Mouse (Mus musculus): ENCODE measurements around the gene Midn.

The Midn gene

DNA sequence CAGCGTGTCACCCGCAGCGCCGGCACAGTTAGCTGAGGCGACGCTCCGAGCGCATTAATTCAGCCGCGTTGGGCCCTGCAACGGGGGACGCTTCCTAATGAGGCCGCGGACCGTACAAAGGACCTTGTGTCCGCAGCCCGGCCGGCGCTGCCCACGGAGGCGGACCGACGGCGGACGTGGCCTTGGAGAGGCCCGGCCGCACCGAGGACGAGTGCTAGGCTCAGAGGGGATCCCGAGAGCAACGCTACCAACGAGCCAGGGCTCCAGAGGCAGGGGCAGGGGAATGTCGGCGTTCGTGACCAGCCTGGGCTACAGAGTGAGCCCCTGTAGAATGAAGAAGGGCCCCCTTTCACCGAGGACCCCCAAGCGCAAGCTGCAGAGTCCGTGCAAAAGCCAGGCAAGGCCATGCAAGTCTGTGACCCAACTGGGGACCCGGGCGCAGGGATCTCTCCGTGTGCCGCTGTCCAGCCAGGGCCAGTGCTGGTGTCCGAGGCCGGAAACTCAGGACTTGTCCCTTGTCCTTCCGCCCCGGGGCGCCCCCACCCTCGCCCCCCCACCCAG lies 42.5 kb downstream of the Midn start:
- in situ Hi-C loops (cut with MseI, MboI): loop anchor here in 1 of 2 experiments (5.0 kb wide), 1 partner anchor 57 kb away; the partner anchor contains the start of gene Ndufs7

DNA sequence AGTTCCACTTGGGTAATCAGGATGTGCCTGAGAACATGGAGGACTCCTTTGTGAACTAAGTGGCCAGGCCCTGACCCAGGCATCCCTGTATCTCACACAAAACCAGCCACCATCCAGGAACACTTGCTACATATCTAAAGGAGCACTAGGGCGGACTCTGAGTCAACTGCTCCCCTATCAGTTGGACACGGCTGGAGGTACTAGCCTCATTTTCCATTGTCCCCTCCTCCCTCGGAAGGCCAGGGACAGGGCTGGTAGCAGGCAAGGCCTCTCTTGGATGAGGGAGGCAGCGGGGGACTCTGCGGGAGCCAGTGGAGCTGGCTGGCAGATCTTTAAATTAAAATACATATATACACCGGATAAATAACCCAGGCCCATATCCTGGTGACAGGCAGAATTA lies 45.9 kb downstream of the Midn start:
- in situ Hi-C loops (cut with MseI, MboI): loop anchor here in 1 of 2 experiments (5.0 kb wide), 1 partner anchor 53 kb away; the partner anchor contains the start of gene Ndufs7

DNA sequence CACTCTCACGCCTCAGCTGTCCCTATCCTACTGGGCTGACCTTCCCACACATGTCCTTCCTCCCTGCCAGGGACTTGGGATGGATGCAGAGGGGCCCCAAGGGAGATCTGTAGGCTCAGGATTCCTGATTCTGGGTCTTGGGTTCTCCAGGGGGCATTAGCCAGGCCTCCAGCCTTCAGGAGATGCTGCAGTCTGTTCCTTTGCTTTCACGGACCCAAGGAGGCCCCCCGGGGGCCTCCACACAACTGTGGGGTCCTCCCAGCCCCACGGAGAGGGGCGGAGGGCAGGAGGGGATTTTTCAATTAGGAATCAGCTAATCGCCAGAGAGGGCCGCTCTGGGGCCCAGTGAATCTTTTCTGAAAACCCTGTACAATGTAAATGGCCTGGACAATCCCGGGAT lies 46.4 kb downstream of the Midn start:
- in situ Hi-C loops (cut with MseI, MboI): loop anchor here in 1 of 2 experiments (5.0 kb wide), 1 partner anchor 53 kb away; the partner anchor contains the start of gene Ndufs7

DNA sequence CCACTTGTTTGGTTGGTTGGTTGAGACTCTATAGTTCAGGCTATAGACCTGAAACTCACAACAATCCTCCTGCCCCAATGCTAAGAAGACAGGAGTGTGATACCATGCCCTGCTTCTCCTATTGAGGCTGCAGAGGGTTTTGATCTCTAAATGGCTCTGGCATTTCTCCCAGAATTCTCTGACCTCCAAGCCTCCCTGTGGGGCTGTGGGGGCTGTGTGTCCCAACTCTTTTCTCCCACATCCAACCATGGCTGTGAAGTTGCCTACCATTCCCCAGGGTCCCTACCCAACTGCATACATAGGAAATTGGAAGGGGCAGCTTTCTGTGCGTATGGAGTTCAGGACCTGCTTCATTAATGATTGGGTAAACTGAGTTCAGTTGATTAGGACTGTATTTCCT lies 48.1 kb downstream of the Midn start:
- in situ Hi-C loops (cut with MseI, MboI): no loop called here

DNA sequence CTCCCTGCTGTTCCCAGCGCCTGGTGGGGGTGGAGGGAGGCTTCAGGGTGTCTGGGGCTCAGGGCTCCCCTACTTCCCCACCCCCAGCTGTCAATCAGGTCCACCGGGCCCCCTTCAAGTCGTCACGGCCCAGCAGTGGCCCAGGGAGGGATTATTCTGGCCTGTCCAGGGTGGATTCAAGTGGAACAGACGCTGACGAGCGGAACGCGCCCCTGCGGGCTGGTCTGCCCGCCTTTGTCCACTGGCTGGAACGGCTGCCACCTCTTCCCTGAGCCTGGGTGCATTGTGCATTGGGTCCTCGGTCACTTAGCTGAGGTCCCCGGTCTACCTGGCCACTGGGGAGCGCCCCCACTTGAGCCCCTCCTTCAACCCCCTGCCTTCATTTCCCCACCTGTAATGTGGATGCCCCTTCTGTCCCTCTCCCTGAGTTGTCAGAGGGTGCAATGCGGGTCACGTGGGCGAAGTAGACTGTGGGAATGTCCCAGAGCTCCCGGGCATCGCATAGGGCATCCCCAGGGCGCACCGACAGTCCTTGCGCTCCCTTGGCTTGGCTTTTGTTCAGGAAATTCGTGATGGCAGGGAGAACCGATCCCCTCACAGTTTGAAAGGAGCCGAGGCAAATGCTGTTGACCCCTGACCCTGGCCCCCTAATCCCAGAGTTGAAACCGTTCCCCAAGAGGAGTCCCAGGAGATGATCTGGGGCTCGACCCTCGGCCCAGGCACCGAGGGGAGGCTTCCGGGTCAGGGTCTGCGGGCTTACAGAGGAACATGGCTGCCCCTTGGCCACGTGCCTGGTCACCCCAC lies 48.9 kb downstream of the Midn start:
- in situ Hi-C loops (cut with MseI, MboI): no loop called here

DNA sequence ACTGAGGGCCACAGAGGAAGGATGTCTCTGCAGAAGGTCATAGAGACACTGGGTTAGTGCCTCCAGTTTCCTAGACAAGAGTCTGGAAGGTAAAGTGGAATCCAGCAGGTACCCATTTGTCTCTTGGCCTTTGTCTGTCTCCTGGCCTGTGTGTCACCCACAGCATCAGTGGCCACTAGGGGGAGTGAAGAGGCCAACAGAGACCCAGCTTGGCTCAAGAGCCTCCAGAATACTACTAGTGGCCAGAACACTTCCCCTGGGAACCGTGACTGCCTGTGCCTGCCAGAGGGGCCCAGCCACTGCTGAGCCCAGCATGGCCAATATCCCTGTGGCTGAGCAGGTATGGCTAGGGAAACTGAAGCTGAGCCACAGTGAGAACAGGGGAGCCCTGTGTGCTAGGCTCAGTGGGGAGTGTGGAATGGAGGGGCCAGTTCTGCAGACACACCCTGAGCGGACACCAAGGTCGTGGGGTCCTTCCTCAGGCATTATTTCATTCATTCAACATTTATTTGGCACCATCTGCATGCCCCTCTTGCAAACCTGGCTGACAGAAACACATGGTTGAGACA lies 51.5 kb downstream of the Midn start:
- in situ Hi-C loops (cut with MseI, MboI): loop anchor here in 1 of 2 experiments (5.0 kb wide), 1 partner anchor 43 kb away; no protein-coding TSS in a partner anchor

DNA sequence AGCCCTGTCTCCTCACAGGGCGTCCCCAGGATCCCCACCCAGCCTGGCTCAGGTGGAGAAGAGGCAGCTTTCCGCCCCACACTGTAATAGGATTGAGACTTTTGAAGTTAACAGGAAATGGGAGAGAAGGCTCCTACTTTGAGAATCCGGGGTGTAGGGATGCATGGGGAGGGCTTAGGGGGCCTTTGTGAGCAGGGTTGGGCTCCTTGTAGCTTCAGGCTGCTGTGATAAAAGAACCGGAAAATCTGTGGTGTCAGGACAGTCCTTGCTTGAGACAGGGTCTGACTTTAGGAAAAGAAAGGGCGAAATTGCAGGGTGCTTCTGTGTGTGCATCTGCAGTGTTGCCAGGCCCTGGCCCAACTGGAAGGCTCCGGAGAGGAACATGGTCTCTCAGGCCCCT lies 52.4 kb downstream of the Midn start:
- in situ Hi-C loops (cut with MseI, MboI): loop anchor here in 1 of 2 experiments (5.0 kb wide), 1 partner anchor 42 kb away; no protein-coding TSS in a partner anchor

DNA sequence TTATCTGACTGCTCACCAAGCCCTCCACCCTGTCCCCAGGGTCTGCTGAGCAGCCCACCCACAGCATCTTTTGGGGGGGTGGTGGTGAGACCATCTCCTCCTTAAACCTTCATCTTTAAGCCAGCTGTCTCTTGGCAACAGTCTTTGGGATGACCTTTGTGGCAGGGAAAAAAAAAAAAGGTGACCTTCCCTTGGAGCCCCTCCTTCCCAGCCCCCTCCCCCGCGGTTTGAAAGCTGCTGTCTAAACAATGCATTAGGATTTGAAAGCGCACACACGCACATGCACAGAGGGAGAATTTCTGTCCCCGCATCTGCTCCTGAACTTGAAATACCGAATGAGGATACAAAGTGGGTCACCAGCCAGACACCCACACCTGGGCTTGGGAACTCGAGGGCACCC lies 56.0 kb downstream of the Midn start:
- in situ Hi-C loops (cut with MseI, MboI): loop anchor here in 1 of 2 experiments (5.0 kb wide), 1 partner anchor 38 kb away; no protein-coding TSS in a partner anchor

DNA sequence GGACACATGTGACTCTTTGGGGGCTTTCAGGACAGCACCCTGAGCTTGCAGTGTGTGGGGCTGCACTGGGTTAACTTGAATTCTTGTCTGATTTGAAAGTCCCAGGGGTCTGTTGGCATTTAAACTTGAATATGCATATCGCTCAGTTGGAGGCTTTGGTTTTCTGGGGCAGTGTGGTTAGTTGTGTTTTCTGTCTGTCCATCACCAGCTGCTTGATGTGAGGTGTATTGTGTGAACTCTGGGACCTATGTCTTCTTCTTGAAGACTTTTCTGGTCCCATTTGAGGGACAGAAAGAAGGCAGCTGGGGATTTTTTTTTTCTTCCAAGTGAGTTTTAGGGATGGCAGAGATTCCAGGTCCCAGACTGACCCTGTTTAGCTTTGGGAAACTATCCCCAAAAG lies 59.1 kb downstream of the Midn start:
- in situ Hi-C loops (cut with MseI, MboI): no loop called here

DNA sequence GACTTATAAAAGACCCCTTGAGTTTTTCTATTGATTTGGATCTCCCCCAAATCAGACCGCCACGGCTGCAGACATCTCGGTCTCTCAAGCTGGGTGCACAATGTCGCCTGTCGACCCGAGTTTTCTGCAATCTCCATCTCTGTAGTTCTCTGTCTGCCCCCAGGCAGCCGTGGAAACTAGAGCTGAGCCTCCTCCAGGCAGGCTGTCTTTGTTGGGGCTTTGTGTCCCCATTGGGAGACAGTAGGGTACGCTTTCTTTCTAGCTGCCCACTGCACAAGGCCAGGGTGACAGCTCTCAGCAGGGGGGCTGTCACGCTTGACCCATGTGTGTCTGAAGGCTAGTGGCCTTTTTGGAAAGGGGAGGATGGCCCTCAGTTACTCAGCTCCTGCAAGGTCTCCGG lies 59.6 kb downstream of the Midn start:
- in situ Hi-C loops (cut with MseI, MboI): no loop called here

All from mouse trophoblast stem cell (cell line).